In the genomic region with DNA sequence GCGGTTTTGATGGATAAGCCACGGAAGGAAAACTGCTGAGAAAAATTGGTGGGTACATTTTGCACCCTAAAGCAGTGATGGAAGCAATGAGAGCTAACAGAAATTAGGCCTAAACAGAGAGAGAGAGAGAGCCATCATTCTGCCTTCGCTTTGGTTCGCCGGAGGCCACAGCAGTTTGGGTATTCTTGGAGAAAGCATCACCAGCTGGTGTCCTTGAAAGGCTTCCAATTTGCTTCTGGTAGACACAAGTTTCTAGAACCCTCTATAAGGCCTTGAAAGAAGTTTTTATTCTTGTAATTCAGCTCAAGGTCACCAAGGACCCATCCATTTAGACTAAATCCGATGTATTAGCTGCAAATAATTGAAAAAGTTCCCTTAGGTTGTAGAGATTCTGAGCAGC, we compare ENCODE assay signal across 27 mouse cellular contexts.
DNase-seq lines count a peak whose midpoint lies in the region; ATAC-seq and TF ChIP-seq lines count a peak whose summit lies in the region.
"Had no signal": no experiment of that assay in that cellular context is flagged by ENCODE, and none has a peak within 500 bp of the region (broad histone marks: within the 10 kb centered on the region; RNA-seq: fewer than 3 reads in every experiment).

No protein-coding gene starts in this region.

- H3K4me1 ChIP-seq in kidney, adult 2 months (ENCODE audit: control insufficient read depth, insufficient read depth, low read length), result no peaks in the 10 kb centered on the region
- H3K4me1 ChIP-seq: embryonic facial prominence, embryonic 13.5 days; forebrain, embryonic 10.5 days; heart, embryonic 15.5 days; hindbrain, embryonic 13.5 days; limb, embryonic 13.5 days; lung, embryonic 15.5 days; midbrain, embryonic 12.5 days; neural tube, embryonic 13.5 days had no signal

- DNase-seq in frontal cortex, postnatal 25 days (ENCODE audit: low spot score in 2 of 2), result no peak
- DNase-seq in testis, postnatal 14 days (ENCODE audit: low spot score), result peak; percentile 7
- DNase-seq in testis, postnatal 10 days (ENCODE audit: low spot score), result no peak
- DNase-seq in cerebellum, postnatal 10 days, result peak; percentile 44 to 57
- DNase-seq in lung, postnatal 10 days, result no peak
- DNase-seq in kidney, adult 2 months, result no peak
- DNase-seq: adrenal gland, postnatal 14 days; gastrocnemius, postnatal 14 days; kidney, adult 9 months; kidney, postnatal 10 days; lung, postnatal 36 days; retina, postnatal 1 day; right cerebral cortex, postnatal 25 days; spleen, adult 18-20 months; thymus, postnatal 4 days had no signal

- no peak overlapping the region for H3K4me3 ChIP-seq in kidney, adult 2 months (ENCODE audit: insufficient read depth, low read depth, low read length)
- H3K4me3 ChIP-seq: embryonic facial prominence, embryonic 13.5 days; forebrain, embryonic 10.5 days; heart, embryonic 15.5 days; hindbrain, embryonic 13.5 days; limb, embryonic 13.5 days; lung, embryonic 15.5 days; midbrain, embryonic 12.5 days; neural tube, embryonic 13.5 days had no signal

- no peak for TF ChIP-seq CTCF in kidney, adult 2 months (conservative IDR thresholded peaks at IDR 0.05; ENCODE audit: insufficient read depth, insufficient read length, low read depth, low read length)

- 87% methylated on average over 6 of the region's 6 CpGs for WGBS in kidney, adult 2 months

- TF ChIP-seq POLR2A in kidney, adult 2 months (IDR thresholded peaks at IDR 0.05; ENCODE audit: low read depth, low read length), result no peak

- H3K27ac ChIP-seq in kidney, adult 2 months (ENCODE audit: insufficient read depth, low read depth, low read length), result no peak overlapping the region
- H3K27ac ChIP-seq: embryonic facial prominence, embryonic 13.5 days; forebrain, embryonic 10.5 days; heart, embryonic 15.5 days; hindbrain, embryonic 13.5 days; limb, embryonic 13.5 days; lung, embryonic 15.5 days; midbrain, embryonic 12.5 days; neural tube, embryonic 13.5 days had no signal

- H3K27me3 ChIP-seq in kidney, adult 2 months (replicated peaks; ENCODE audit: control insufficient read depth, insufficient read depth, low read length), result no peaks in the 10 kb centered on the region
- H3K27me3 ChIP-seq: embryonic facial prominence, embryonic 13.5 days; heart, embryonic 15.5 days; hindbrain, embryonic 13.5 days; limb, embryonic 13.5 days; lung, embryonic 15.5 days; midbrain, embryonic 12.5 days; neural tube, embryonic 13.5 days had no signal

- H3K36me3 ChIP-seq in kidney, adult 2 months (ENCODE audit: control insufficient read depth, insufficient read depth, low read length), result no peaks in the 10 kb centered on the region
- H3K36me3 ChIP-seq: embryonic facial prominence, embryonic 13.5 days; forebrain, embryonic 10.5 days; heart, embryonic 15.5 days; hindbrain, embryonic 13.5 days; limb, embryonic 13.5 days; lung, embryonic 15.5 days; midbrain, embryonic 12.5 days; neural tube, embryonic 13.5 days had no signal

- peak; percentile 33; the same call in 1 of the 2 replicates for ATAC-seq in frontal cortex, adult (ENCODE audit: low TSS enrichment)
- ATAC-seq: CD4-positive, CD25-positive, alpha-beta regulatory T cell, adult 4 months; forebrain, embryonic 16.5 days; intestine, embryonic 16.5 days had no signal

Comparison
In these comparisons a context has a peak if more than half of its experiments do, and no peak if none do; other contexts are left out.
1. DNase-seq: peak in testis, postnatal 14 days (single experiment) and cerebellum, postnatal 10 days (2 of 2); none in frontal cortex, postnatal 25 days (0 of 2), testis, postnatal 10 days (single experiment), lung, postnatal 10 days (single experiment) and kidney, adult 2 months (single experiment).